Mouse (Mus musculus) 416B (cell line): Measurements from ENCODE around the gene Tmem120b.

Experiments used
- DNase-seq: peaks from one replicate; pipeline ENCODE4 v3.0.0; 2011; ENCODE audit warnings: low read depth

Gene Tmem120b

GRCm38 (mm10) chr5:123093077-123093633 is 24.9 kb downstream of the Tmem120b start:
- DNase-seq: no peak

GRCm38 (mm10) chr5:123094238-123094991 is 26.2 kb downstream of the Tmem120b start:
- no peak for DNase-seq

- no peak for DNase-seq
Measured at GRCm38 (mm10) chr5:123096299-123096698, 28.1 kb downstream of the Tmem120b start.

- no peak for DNase-seq
Measured at GRCm38 (mm10) chr5:123098487-123098886, 30.3 kb downstream of the Tmem120b start.

GRCm38 (mm10) chr5:123102376-123102775 is 34.2 kb downstream of the Tmem120b start:
- peak; percentile 57 for DNase-seq

GRCm38 (mm10) chr5:123103556-123103955 is 35.3 kb downstream of the Tmem120b start:
- no peak for DNase-seq

- no peak for DNase-seq
Measured at GRCm38 (mm10) chr5:123104769-123105168, 36.6 kb downstream of the Tmem120b start.

- no peak for DNase-seq
Measured at GRCm38 (mm10) chr5:123109452-123110203, 41.4 kb downstream of the Tmem120b start.

GRCm38 (mm10) chr5:123110296-123110721 is 42.1 kb downstream of the Tmem120b start:
- no peak for DNase-seq

GRCm38 (mm10) chr5:123114109-123114508 is 45.9 kb downstream of the Tmem120b start:
- DNase-seq: no peak

- no peak for DNase-seq
Measured at GRCm38 (mm10) chr5:123114924-123115323, 46.7 kb downstream of the Tmem120b start.

- DNase-seq: no peak
Measured at GRCm38 (mm10) chr5:123116080-123116479, 47.9 kb downstream of the Tmem120b start.

- peak; percentile 81 for DNase-seq
Measured at GRCm38 (mm10) chr5:123117257-123117656, 49.0 kb downstream of the Tmem120b start.

GRCm38 (mm10) chr5:123117773-123118172 is 49.6 kb downstream of the Tmem120b start:
- no peak for DNase-seq

- DNase-seq: peak; percentile 81
Measured at GRCm38 (mm10) chr5:123118826-123119225, 50.6 kb downstream of the Tmem120b start.

- no peak for DNase-seq
Measured at GRCm38 (mm10) chr5:123120624-123121215, 52.5 kb downstream of the Tmem120b start.

GRCm38 (mm10) chr5:123122181-123122580 is 54.0 kb downstream of the Tmem120b start:
- peak; percentile 59 for DNase-seq

GRCm38 (mm10) chr5:123125105-123125504 is 56.9 kb downstream of the Tmem120b start:
- peak; percentile 50 for DNase-seq

GRCm38 (mm10) chr5:123125638-123126406 is 57.6 kb downstream of the Tmem120b start:
- peak; percentile 94 for DNase-seq

GRCm38 (mm10) chr5:123127031-123127430 is 58.8 kb downstream of the Tmem120b start:
- no peak for DNase-seq

- peak; percentile 98 for DNase-seq
Measured at GRCm38 (mm10) chr5:123128426-123129169, 60.4 kb downstream of the Tmem120b start.
